Comparison of ENCODE assay signal across 8 mouse cellular contexts in genomic region chr6:87811675-87812338, GRCm38 (mm10). TPM values are rescaled to one million over a fixed set of nuclear protein-coding genes. Genes with fewer than 3 reads are reported as not detected.
DNase-seq lines count a peak whose midpoint lies in the region; ATAC-seq lines count a peak whose summit lies in the region.

TSS of gene Rab43 (minus strand) at chr6:87812164.

- peak within 1 kb of the TSS; percentile 72 for H3K9ac ChIP-seq in hindbrain, embryonic 15.5 days

- ATAC-seq in hindbrain, embryonic 15.5 days (ENCODE audit: low FRiP score, low read depth), result peak; percentile 97

- 1% methylated on average over 47 of the region's 56 CpGs for WGBS in hindbrain, embryonic 15.5 days

- H3K36me3 ChIP-seq in hindbrain, embryonic 15.5 days, result peaks cover 20% of the 10 kb centered on the region

- H3K9me3 ChIP-seq in hindbrain, embryonic 15.5 days, result no peaks in the 10 kb centered on the region

- H3K27me3 ChIP-seq in hindbrain, embryonic 15.5 days, result no peaks in the 10 kb centered on the region

- H3K27ac ChIP-seq in hindbrain, embryonic 15.5 days (replicated peaks), result peak within 1 kb of the TSS; percentile 66

- H3K4me3 ChIP-seq in hindbrain, embryonic 15.5 days, result peak within 1 kb of the TSS; percentile 54

- H3K4me1 ChIP-seq in hindbrain, embryonic 15.5 days (replicated peaks), result peaks cover 25% of the 10 kb centered on the region

- DNase-seq in R1 (ENCODE audit: low read depth, low spot score), result peak; percentile 98
- DNase-seq in cerebellum, postnatal 25 days, result peak; percentile 92 to 95
- DNase-seq in frontal cortex, postnatal 36 days (ENCODE audit: low spot score in 2 of 2), result peak; percentile 88 to 90
- peak; percentile 75 for DNase-seq in left cerebral cortex, adult 11 months (ENCODE audit: low spot score)
- peak; percentile 96 for DNase-seq in lung, postnatal 4 days
- DNase-seq in retina, postnatal 7 days (ENCODE audit: low read depth, low spot score), result peak; percentile 86
- peak; percentile 95 for DNase-seq in urinary bladder, adult 2 months (ENCODE audit: low spot score)

- peak within 1 kb of the TSS; percentile 89 for H3K4me2 ChIP-seq in hindbrain, embryonic 15.5 days

RNA-seq across cellular contexts. Expression of gene Rab43, which starts in this region (rescaled TPM):
- polyA plus RNA-seq in hindbrain, embryonic 15.5 days (2015; fragmentation: Nextera tagmentation; extraction: Ambion mirVana), result 11.9 and 13.3 TPM in 2 replicates
- 16.3 and 19.2 TPM in 2 replicates for polyA plus RNA-seq in urinary bladder, adult 2 months (2012; rRNA removed)

Comparison
In these comparisons a context has a peak if more than half of its experiments do, and no peak if none do; other contexts are left out.
1. Peak in every context shown above with its lines: DNase-seq, ATAC-seq, H3K4me3 ChIP-seq and H3K27ac ChIP-seq.